Mouse (Mus musculus) A20 (cell line): Measurements from ENCODE around the gene Ralgapa2.
A peak's percentile ranks its signal among the peaks of the same experiment; 100 is the strongest.

Source experiments
- DNase-seq: peaks from one replicate; pipeline ENCODE4 v3.0.0-alpha.2; 2011; ENCODE audit warnings: low read depth, low spot score

Gene Ralgapa2

DNA sequence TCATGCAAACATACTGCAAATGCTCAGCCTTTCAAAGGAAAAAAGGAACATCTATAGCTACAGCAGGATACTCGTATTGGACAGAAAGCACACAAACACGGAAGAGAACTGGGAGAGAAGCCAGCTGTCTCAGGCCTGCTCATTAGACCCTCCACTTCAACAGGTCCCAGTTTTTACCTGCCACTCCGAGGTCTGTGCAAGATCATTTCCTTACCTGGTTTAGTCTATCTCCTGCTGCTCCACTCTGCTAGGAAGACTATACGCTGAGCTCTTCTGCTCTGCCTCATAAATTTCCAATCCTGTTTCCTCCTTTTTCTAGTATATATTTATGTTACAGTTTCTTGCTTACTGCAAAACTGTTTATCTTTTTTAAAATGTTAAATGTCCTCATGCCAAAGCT is 70.4 kb downstream of the Ralgapa2 start:
- DNase-seq = no peak

GRCm38 (mm10) chr2:146428751-146429150 is 83.4 kb downstream of the Ralgapa2 start:
- DNase-seq = no peak

DNA sequence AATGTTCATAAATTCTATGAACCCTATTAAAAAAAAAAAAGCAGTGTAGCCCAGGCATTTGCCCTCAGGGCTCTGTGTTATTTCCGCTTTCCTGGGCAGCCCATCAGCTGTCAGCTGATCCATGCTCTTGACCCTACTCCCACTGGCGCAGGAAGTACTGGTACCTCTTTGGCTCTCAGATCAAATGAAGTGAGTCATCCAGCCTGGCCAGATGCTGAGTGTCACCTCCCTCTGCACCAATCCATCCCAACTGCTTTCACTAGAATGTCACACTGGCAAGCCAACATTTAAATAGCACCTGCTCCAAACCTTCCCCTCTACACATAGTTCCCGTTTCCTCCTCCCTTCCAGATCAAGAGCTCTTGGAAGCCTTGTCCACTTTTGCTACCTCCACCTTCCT is 84.8 kb downstream of the Ralgapa2 start:
- no peak for DNase-seq

DNA sequence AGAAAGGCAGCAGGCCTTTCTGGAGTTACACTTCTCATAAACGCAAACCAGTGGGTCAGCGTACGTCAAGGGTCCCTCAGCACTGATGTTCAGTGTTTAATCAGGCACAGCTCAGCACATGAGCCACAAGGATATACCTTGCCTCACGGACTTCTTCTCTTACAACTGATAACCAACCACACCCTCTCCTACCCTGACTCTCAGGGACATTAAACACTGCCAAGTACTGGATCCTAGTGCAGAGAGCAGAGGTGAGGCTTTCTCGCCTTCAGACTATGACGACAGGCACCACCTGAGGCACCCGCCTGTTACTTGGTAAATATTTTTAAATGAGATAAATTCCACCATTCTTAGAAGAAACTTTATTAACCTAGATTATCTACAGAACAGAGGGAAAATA is 85.8 kb downstream of the Ralgapa2 start:
- DNase-seq = no peak

GRCm38 (mm10) chr2:146425235-146425634 is 86.9 kb downstream of the Ralgapa2 start:
- no peak for DNase-seq

DNA sequence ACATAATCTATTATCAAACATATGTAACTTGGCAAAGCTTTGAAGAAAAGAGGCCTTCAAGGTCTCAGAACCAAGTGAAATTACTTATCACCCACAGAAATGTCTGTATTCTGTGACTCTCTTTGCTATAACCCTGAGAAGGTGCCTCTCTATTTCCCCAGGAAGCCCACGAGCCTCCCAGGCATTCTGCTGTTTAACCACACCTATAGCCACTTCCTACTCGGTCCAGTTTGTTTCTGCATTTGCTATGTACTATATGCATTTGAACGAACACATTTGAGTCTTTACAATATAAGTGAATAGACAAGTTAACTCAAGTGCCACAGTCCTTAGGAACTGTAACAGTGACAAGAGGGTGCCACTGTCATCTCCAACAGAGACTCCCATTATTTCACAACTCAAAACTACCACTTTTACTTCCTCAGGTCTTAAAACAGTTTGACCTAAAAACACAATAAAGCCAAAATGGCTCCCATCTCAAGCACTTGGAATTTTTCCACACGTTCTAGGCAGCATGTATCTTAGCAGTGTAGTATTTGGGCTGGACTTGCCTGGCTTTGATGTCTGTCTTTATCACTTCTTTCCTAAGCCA is 88.3 kb downstream of the Ralgapa2 start:
- no peak for DNase-seq

DNA sequence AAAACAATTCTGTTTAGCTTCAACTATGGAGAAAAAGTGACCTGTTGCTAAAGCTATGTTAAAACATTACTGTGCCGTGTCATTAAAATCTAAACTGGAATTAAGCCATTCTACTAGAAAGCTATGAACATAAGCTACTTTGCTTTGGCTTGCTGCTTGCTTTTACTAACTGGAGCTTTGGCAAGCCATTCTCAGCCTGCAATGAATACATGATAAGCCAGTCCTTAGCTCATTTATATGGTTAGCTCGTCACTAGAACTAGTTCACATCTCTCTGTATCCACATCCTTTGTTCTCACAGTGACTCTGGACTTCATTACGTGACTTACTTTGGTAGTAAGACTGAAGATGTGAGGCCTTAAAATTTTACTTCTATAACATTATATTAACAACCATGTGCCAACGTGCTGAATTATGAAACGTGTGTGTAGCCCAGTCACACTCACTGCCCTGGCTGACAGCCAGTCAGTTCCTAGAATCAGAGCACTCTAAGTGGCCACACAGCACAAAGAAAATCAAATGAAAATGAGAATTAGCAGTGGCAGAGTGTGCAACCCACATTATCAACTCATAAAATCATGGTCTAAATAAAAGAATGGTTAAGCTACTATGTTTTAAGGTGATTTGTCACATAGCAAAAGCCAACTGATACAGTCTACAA is 89.0 kb downstream of the Ralgapa2 start:
- no peak for DNase-seq

- peak; percentile 48 for DNase-seq
These were observed 95.9 kb downstream of the Ralgapa2 start for GRCm38 (mm10) chr2:146416283-146416682.

GRCm38 (mm10) chr2:146414484-146415291 is 97.5 kb downstream of the Ralgapa2 start:
- peak; percentile 63 for DNase-seq

- no peak for DNase-seq
These were observed 99.4 kb downstream of the Ralgapa2 start for GRCm38 (mm10) chr2:146412733-146413132.

GRCm38 (mm10) chr2:146411904-146412303 is 100.2 kb downstream of the Ralgapa2 start:
- DNase-seq = no peak

GRCm38 (mm10) chr2:146407078-146407477 is 105.1 kb downstream of the Ralgapa2 start:
- peak; percentile 23 for DNase-seq

- DNase-seq = no peak
These were observed 110.6 kb downstream of the Ralgapa2 start for GRCm38 (mm10) chr2:146401588-146401987.

GRCm38 (mm10) chr2:146400738-146401137 is 111.4 kb downstream of the Ralgapa2 start:
- peak; percentile 30 for DNase-seq

- DNase-seq = no peak
These were observed 113.8 kb downstream of the Ralgapa2 start for GRCm38 (mm10) chr2:146398211-146398865.

DNA sequence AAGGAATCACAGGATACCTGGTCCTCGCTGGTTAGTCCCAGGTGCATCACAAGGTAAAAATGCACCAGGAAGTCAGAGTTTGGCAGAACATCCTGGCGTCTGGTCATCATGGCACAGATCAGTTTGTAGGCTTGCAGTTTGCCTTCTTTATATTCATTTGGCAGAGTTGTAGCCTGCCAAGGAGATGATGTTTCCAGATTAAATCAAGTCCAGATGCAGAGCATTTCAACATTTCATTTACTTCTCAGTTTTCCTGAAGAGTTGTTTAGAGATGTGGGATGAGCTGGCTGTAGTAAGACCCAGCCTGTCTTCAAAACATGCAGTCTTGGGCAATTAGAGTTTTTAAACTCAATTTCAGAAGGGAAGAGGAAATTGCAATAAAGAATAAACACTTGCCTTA is 124.9 kb downstream of the Ralgapa2 start:
- no peak for DNase-seq

DNA sequence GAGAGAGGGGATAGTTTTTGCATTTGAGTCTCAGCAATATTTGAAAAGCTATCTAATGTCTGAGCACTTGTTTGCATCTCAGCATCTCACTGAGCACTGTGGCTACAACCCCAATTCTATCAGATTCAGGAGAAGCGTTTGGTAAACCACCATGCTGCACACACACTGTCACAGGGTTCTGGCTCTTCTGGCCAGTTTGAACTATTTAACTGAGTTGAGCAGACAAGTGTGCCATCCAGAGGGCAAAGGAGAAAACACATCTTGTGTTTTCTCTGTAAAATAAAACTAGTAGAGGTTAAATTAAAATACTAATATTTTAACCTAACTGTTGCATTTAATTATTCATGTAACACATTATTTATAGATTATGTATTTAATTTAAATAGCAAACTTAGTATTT is 127.6 kb downstream of the Ralgapa2 start:
- peak; percentile 47 for DNase-seq

- no peak for DNase-seq
These were observed 135.9 kb downstream of the Ralgapa2 start for GRCm38 (mm10) chr2:146376293-146376692.

- no peak for DNase-seq
These were observed 146.0 kb downstream of the Ralgapa2 start for GRCm38 (mm10) chr2:146366098-146366497.

DNA sequence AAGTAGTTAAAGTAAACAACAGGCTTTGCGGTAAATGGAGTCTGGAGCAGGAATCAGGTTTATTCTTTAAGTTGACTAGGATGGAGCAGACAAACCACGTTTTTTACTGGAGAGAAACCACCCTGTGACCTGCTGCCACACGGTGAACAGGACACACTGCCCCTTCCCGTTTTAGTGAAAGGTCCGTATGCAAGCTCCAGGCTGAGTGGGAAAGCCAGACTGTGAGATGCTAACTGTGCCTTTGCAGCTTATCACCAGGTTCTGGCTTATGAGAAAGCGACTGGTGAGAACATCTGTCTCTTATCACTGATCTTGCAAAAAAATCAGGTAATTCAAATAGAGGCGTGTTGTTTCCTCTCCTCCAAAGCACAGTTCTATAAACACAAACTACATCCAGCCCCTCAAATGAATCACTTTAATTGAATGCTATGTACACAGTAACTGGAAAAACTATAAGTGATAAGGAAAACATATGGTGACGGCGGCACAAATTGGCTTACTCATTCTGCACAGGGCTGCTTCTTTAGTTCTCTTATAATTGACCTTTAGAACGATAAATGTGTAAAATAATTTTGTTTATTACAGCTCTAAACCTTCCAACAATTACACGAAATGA is 146.7 kb downstream of the Ralgapa2 start:
- no peak for DNase-seq

DNA sequence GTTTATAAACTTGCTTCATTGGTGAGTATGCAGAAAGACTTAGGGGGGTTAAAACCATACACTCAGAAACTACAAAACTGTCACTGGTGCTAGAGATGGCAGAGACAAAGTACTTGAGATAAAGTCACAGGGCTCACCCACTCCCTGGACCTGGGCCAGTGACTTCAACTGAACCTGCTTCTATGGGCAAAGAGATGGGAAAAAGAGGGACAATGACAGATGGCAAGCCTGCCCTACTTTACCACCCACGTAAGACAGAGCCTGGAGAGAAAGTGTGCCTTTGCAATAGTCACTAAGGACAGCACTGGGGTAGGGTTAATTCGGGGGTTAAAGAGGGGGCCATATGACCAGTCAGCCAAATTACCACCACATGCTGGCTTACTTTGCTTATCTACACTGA is 148.7 kb downstream of the Ralgapa2 start:
- DNase-seq = no peak

DNA sequence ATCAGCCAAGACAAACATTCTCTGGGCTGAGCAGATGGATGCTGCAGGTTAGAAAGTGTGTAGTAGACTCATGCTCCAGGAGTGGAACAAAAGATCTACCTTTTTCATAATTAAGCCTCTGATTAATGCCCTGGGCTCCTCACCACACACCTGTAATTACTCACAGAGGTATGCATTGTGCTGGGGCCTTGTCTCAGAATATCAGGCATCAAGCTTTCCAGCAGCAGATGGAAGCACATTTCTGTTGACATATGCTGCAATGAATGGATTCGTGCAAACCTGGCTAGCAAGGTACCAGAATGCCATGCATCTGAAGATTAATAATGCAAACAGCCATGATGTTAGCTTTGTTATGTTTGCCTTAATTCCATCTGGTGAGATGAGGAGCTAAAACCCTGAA is 149.2 kb downstream of the Ralgapa2 start:
- DNase-seq = no peak
